Mouse (Mus musculus): ENCODE results near the gene Cyp4a14.

GRCm38 (mm10) chr4:115481006-115481652 lies 14.8 kb downstream of the Cyp4a14 start:
- TF ChIP-seq CTCF (IDR thresholded peaks at IDR 0.05; ENCODE audit: low read depth, low read length): no peak
- no peak for TF ChIP-seq POLR2A (IDR thresholded peaks at IDR 0.05; ENCODE audit: extremely low read depth, insufficient read depth, low read length)

All from liver, adult 2 months (tissue).